Mouse (Mus musculus) olfactory bulb, adult 2 months (tissue): Measurements from ENCODE around the gene Atp6v0e2.

ENCODE experiments used
- CTCF ChIP-seq: fragments of 200-500 bp; IDR thresholded peaks from 2 replicates; pipeline ENCODE4 v1.5.1; 2012; ENCODE audit warnings: low read depth, mild to moderate bottlenecking, low read length, moderate library complexity; ENCODE audit not compliant: insufficient read depth
- POLR2A ChIP-seq: fragments of 200-500 bp; IDR thresholded peaks from 2 replicates; pipeline ENCODE4 v1.6.1; 2012; ENCODE audit warnings: mild to moderate bottlenecking, low read depth, low read length, moderate library complexity; ENCODE audit not compliant: insufficient read depth

DNA sequence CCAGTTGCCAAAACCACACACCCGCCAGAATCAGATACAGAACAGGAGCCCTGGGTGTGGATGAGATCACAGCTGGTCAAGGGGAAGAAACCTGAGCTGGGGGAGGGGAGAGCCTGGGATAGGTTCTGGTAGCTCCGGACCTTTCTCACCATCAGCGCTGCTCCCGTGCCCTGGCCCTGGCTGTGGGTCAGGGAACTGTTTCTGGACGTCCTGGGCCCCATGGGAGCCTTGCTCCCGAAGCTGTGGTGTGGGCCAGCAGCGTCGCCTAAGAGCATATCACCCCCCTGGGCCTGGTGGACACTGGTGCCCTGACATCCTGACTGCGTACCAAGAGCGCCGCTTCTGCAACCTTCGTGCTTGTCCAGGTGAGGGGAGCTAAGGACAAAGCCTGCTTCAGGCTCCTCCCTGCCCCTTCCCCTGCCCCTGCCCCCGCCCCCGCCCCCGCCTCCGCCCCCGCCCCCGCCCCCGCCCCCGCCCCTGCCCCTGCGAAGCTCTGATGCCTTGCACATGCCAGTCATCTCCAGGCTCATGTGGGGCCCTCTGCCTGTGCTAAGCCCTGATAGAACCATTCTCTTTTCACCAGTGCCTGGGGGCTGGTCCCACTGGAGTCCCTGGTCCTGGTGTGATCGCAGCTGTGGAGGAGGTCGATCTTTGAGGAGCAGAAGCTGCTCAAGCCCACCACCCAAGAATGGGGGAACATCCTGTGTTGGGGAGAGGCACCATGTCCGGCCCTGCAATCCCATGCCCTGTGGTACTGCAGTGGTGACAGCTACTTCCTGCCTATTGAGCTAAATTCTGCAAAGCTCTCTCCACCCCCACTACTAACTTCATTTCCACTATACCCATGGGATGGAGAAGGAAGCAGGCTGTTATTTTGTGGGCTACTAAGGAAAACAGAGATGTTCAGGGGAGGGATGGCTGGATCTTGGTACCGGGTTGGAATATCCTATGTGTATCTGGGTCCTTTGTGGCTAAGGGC lies 49.4 kb upstream of the Atp6v0e2 start:
- no peak for TF ChIP-seq POLR2A
- TF ChIP-seq CTCF = no peak
